Mouse (Mus musculus): Measurements from ENCODE around the gene Fggy.
A peak's percentile ranks its signal among the peaks of the same experiment; 100 is the strongest.

Gene Fggy

DNA sequence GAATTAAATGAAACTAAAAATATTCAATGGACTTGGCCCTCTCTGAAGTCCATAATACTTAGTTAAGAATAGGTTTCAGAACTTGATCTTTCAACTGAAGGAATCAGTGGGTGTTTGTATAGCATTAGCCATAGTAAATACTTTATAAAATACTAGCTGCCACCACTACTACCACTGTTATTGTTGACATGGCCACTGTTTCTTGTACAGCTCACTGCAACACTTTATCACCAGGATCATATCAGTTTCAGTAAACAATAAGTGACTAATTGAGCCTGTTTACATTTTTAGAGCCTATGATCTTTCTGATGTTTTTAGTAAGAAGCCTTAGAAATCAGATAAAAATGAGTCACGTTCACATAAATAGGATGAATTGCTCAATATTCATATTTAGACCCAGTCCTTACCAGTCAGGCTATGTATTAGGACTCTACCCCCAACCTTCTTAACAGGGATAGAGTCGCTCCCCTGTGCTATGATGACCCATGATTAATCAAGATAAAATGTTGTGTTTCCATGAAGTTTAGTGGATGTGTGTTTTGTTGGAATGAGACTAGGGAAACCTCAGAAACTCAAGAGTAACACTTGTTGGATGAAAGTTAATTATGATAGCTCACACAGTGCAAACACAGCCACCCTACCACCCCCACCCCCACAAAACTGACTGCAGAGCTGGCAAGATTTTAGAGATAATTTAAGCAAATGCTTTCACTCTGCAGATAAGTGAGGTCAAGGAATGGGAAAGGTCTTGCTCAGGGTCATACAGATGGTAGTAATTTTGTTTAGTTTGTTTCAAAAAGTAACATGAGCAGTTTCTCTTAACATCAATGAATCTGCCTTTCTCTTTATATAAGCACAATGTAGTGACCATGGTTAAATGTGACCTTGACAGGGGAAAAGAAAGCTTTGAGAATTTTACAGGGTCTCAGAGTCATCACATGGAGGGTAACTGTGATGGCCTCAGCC, 352.7 kb downstream of the Fggy start:
- no peak for DNase-seq (ENCODE audit: low spot score)

DNA sequence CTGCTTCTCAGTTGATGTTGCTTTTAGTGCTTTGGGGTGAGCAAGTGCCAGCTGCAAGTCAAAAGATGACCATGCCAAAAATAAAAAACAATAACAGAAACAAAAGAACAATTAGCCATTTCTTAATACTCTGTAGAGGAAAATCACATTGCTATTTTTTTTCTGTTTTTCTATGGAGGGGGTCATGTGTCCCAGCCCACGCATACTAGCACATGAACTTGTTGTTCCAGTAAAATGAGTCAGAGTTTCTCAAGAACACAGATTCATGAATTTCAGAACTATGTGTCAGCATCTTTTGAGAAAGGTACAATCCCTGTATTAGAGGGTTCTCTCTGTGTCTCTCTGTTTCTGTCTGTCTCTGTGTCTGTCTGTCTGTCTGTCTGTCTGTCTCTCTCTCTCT, 355.7 kb downstream of the Fggy start:
- DNase-seq (ENCODE audit: low spot score), result no peak

DNA sequence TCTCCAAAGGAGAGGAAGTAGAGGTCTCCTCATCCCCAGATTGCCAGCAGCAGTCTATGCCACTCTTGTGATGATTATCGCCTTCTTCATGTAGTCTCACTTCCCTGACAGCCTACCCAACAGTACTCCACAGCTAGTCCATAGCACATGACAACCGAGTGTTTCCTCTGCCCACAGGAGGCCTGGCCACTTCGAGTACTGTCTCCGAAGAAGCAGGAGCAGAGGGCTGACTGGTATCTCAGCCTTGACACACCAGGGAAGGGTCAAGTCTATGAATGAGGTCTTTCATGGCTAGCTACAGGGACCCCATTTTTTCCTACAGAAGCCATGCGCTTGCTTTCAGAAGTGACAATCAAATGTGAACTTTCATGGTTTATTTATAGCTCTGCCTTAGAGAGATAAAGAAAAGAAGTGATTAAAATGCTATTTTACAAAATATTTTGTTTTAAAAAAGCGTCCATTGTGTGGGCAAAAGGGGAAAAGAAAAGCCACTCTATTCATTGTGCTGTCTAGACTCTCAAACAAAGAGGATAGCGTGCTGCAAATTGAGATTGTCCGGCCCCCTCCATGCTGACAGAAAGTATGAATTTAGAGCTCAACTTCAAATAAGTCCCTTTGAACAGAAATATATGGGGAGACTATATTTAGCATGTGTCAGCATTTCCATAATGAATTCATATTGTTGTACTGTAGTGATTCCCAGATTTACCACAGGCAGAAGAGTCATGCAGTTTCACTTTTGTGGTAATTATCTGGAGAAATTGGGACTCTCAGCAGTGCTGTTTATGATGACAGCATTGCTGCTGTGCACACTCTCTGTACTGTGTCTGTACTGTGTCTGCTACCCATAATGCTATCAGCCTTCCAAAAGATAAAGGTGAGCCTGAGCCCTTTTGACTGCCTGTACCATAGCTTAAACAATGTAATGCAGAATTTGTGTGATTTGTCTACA, 358.6 kb downstream of the Fggy start:
- no peak for DNase-seq (ENCODE audit: low spot score)

DNA sequence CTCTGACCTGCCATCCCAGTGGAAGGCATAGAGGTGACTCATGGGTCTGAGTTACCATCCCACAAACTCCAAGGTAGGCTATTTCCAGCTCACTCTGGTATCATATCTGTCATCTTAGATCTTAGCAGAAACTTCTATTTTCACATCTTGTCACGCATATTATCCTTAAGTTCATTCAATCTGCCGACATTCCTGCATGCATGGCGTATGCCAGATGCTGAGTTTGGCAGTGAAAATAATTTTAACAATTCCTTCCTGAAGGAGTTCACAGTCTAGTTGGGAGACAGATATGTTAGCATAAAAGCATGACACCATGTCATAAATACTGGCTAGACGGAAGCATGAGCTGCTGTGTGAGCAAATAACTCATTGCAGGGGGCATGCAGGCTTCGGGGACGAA, 360.4 kb downstream of the Fggy start:
- no peak for DNase-seq (ENCODE audit: low spot score)

DNA sequence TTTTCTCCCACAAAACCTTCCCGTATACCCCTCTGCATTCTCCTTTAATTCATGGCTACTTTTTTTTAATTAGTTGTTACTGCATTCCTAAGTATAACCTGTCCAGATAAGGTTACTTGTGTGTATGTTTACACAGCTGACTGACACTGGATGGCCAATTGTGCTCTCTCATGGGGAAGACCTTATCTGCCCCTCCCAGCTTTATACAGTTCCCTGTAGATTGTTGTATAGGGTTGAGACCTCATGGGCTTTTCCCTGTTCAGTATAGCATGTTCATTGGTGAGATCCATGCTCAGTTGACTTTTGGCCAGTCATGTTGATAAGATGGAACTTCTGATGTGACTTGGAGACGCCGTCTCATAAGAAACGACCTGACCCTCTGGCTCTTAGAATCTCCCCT, 363.1 kb downstream of the Fggy start:
- DNase-seq (ENCODE audit: low spot score), result no peak

DNA sequence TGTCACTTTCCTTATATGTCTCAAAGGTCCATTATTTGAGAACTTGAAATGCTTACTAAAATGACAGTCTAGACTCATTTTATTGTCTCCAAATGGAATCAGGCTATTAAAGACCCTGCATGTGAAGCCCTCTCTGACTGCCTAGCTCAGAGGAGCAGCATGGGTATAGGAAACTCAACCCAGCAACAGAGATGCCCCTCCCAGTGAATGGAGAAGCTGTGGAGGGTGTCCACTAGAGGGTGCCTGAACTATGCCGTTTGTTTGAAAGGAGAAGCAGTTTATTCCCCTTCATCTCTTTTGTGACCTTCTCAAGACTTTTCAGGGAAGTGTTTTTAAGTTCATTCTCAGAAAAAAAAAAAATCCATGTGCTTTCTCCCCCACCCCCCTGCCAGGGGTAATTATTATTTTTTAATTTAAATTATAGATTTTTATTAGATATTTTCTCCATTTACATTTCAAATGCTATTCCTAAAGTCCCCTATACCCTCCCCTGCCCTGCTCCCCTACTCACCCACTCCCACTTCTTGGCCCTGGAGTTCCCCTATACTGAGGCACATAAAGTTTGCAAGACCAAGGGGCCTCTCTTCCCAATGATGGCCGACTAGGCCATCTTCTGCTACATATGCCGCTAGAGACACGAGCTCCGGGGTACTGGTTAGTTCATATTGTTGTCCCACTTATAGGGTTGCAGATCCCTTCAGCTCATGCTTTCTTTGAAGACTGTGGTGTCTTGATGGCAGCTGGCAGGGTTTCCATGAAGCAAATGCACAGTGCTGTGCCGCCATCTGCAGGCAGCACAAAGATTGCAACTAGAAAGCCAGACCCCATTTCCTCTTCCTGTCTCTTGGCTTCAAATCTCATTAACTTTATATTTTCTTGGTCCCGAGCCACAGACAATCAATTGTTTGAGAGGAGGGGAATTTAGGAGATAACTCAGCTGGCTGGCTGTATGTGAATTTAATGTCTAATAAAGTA, 367.2 kb downstream of the Fggy start:
- peak; percentile 84 for DNase-seq (ENCODE audit: low spot score)

DNA sequence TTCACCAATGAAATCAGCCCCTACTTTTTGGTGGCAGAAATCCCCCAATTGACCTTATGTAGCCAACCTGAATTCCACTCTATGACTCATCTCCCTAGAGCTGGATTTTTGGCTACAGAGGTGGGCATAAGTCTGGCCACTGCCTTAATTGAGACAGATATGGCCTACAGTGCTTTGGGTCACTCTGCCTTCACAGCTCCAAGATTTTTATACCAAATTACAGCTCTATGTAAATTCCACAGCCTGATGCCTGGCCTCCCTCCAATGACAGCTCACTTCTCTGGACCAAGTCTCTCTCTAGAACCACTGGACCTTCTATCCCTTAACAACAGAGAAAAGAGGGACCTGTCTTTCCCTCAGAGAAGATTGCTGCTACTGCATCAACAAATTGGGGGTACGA, 371.5 kb downstream of the Fggy start:
- DNase-seq (ENCODE audit: low spot score), result no peak

DNA sequence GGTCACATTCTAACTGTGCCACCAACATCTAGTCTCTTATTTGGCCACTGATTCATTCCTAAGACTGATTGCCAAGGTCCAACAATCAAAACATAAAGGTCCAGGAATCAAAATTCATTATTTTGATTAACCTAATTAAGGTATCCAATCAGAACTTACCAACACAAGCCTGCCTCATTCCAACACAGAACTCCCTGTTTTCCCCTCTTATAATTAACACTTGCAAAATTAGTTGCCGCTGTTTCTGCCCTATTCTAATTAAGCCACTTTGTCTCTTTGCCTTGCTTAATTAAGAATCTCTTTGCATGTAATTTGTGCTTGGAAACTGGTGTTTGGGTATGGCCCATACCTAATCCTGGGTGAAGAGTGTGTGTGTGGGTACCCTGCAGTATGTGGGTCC, 372.6 kb downstream of the Fggy start:
- no peak for DNase-seq (ENCODE audit: low spot score)

DNA sequence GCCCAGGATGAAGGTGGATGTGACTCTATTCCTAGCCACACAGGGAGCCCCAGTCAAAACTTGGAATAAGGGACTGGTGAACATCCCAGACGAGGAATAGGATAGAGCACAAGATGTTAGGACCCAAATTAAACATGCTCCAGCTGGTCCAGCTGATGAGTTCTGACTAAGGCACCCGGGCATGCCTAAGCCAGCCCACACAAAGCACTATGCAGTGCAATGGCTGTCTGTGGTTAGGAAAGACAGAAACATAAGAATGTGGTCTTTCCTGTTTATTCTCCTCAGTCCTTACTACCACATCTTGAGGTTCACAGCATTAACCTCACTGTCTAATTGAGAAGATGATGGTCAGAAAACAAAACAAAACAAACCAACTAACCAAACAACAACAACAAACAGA, 374.0 kb downstream of the Fggy start:
- DNase-seq (ENCODE audit: low spot score), result no peak

DNA sequence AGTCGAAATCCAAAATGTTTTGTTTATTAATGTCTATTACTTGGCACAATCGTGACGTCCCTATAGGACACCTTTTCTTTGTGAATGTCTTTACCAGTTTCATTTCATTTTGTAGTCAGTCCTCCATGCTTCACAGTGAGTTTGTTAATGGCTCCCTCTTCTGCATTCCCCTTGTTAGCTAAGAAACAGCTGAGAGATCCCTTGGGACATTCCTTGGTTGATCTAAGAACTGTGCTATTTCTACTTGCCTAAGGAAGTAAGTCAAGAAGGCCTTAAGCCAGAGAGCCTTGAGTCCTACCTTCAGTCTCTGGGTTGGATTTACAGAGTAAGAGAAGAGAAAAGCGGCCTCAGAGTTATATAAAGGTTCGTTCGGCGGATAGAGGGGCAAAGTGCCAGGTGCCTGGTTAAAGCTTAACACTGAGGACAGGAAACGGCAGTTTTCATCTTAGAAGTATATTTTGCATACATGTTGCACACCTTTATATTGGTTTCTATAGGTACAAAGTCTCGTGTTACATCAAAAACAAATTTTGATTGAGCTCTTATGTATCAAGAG, 376.6 kb downstream of the Fggy start:
- no peak for DNase-seq (ENCODE audit: low spot score)

DNA sequence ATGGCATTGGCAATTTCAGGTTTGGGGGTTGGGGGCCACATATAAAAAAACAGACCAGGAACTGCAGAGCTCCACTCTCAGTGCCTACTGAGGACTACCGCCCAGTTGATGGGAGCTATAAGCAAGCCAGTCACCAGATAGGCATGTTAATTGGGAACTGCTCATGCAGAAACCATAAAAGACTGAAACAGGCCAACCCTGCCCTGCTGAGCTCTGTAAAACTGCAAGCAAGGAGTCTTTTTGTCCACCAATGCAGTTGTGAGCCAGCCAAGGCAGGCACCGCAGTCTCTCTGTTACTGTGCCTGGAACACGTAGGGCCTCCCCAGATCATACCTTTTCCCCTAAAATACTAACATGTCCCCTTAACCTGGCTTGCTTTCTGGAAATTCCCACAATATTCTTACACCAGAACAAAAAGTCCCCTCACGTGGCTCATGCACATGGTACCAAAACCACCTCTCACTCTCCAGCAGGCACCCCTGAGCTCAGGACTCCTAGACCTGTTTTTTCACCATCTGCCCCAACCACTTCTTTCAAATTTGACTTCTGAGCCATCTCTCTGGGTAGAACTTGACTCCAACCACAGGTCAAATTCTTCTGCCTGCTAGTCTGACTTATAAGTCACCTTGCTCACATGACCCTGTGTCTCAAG, 377.2 kb downstream of the Fggy start:
- DNase-seq (ENCODE audit: low spot score), result no peak

DNA sequence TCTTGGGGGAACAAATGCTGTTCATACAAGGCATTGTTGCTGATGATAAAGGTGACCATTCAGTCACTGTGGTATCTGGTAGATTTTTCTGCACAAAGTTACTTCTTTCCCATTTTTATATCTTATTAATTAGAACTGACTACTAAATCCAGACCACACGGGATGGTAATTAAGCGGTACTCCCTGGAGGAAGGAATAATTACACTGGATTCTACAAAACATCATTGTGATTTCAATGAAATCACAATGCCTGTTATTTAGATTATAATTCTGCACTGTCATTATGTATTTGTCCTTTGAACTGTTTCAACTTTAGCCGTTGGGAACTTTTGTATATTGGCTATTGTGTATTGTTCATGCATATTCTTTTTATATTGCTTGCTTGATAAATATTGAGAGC, 381.4 kb downstream of the Fggy start:
- no peak for DNase-seq (ENCODE audit: low spot score)

DNA sequence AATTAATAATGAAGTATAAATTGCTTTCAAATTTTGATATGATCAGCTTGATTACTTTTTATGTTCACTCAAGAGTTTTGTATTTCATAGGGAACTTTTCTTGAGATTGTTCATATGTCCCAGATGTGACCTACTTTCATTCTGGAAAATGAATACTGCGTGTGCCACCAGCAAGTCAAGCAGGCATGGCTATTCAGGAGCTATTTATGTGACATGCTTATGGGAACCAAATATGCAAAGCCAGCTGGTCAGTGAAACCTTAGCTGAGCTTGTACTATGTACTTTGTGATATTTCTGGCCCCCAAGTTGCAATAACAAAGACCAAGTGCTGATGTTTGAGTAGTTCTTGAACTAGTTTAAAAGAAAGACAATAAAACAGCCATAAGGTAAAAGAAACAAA, 390.6 kb downstream of the Fggy start:
- no peak for DNase-seq (ENCODE audit: low spot score)

DNA sequence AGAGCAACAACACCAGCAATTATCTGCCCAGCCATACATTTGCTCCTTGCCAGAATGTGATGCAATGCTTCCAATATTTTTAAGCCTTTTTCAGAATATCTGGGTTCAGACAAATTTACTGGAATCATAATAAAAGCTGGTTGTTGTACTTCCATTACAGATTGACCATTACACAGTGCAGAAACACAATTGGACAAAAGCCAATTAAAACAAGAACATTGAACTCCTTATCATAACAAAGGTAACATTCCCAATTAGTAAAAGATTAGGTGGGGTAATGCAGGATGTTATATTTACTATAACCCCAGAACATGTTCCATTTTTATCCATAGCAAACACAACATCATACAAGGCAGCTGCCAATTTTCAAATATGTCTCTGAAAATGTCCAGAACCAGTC, 396.0 kb downstream of the Fggy start:
- DNase-seq (ENCODE audit: low spot score), result no peak

DNA sequence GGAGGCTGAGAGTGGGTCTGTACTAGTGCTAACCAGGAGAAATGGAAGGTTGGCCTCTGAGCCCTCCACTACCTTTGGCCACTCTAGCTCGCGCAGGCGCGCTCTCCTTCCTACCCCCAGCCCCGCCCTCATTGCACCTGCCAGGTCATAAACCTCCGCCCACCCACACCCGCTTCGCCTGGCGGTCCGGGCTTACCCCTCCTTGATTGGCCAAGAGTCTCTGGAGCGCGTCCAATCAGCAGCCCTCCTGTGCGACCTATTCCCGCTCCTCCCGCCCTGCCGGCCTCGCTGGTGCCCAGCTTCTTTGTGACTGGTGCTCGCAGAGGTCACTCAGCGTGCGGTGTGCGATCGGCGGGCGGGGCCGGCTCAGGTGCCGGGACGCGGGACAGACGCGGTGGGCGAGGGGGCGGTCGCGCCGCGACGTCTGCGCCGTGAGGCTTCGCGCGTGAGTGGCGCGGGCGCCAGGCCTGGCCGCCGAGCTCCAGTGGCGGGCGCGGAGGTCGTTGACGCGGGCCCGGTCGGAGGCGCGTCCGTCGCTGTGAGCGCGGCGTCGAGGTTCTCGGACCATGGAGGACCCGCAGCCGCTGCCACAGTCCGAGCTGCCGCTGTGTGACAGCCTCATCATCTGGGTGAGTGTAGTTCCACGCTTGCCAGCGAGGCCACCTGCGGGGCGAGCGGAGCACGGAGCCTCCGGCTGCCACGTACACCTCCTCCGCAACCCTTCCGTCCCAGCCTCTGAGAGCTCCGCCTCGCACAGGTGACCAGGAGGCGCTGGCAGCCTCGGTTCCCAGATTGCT, 409.8 kb downstream of the Fggy start, which contains the start of gene Hook1:
Gene Hook1, plus strand, starts transcription at position 313 of the 797 bp plus-strand sequence.
- DNase-seq (ENCODE audit: low spot score), result peak; percentile 74

Data from layer of hippocampus, adult 9-10 months (tissue).